ENCODE assay signal across 12 mouse cellular contexts in genomic region chr2:92640555-92640954, GRCm38 (mm10). TPM values are rescaled to one million over a fixed set of nuclear protein-coding genes. Genes with fewer than 3 reads are reported as not detected.
DNase-seq lines count a peak whose midpoint lies in the region; ATAC-seq and TF ChIP-seq lines count a peak whose summit lies in the region.
"Had no signal": no experiment of that assay in that cellular context is flagged by ENCODE, and none has a peak within 500 bp of the region (broad histone marks: within the 10 kb centered on the region; RNA-seq: fewer than 3 reads in every experiment).

No protein-coding gene starts in this region.

- ATAC-seq in lung, embryonic 14.5 days (ENCODE audit: insufficient read depth) = no peak
- ATAC-seq in erythroid progenitor cell, adult 5-6 weeks (replicated peaks; ENCODE audit: low FRiP score, poor library complexity, severe bottlenecking) = peak; percentile 61; the same call in 1 of the 2 replicates

- H3K36me3 ChIP-seq in lung, embryonic 14.5 days (ENCODE audit: insufficient read depth) = no peaks in the 10 kb centered on the region
- H3K36me3 ChIP-seq: midbrain, embryonic 12.5 days had no signal

- peak; percentile 63 for DNase-seq in lung, embryonic 14.5 days
- no peak for DNase-seq in lung, adult 2 months
- DNase-seq in WW6 (ENCODE audit: low read depth, low spot score) = peak; percentile 61
- peak; percentile 26 for DNase-seq in lung, postnatal 36 days
- no peak for DNase-seq in layer of hippocampus, adult 11-12 months (ENCODE audit: low spot score)
- DNase-seq in layer of hippocampus, adult 2 months (ENCODE audit: low spot score in 2 of 2) = no peak
- no peak for DNase-seq in gastrocnemius, adult 2 months
- DNase-seq: heart, adult 18-20 months; left cerebral cortex, postnatal 4 days; thymus, adult 18-20 months had no signal

- H3K27ac ChIP-seq in lung, embryonic 14.5 days (ENCODE audit: low read depth) = no peak overlapping the region
- H3K27ac ChIP-seq in layer of hippocampus, adult 2 months = no peak overlapping the region
- H3K27ac ChIP-seq in gastrocnemius, adult 2 months = no peak overlapping the region
- H3K27ac ChIP-seq: midbrain, embryonic 12.5 days had no signal

- intact Hi-C loops in gastrocnemius, adult 2 months (cut with DNase I) = no loop called here

- H3K4me3 ChIP-seq in lung, embryonic 14.5 days (ENCODE audit: low read depth, low read length) = no peak overlapping the region
- H3K4me3 ChIP-seq in lung, adult 2 months (replicated peaks; ENCODE audit: extremely low read depth, low read depth, low read length) = no peak overlapping the region
- no peak overlapping the region for H3K4me3 ChIP-seq in layer of hippocampus, adult 2 months
- no peak overlapping the region for H3K4me3 ChIP-seq in gastrocnemius, adult 2 months
- H3K4me3 ChIP-seq: midbrain, embryonic 12.5 days had no signal

- no peak overlapping the region for H3K9ac ChIP-seq in lung, embryonic 14.5 days
- H3K9ac ChIP-seq: midbrain, embryonic 12.5 days had no signal

- H3K4me1 ChIP-seq in lung, embryonic 14.5 days (ENCODE audit: insufficient read depth) = peaks cover 2% of the 10 kb centered on the region
- H3K4me1 ChIP-seq in lung, adult 2 months (ENCODE audit: control insufficient read depth, insufficient read depth, low read length) = no peaks in the 10 kb centered on the region

- H3K9me3 ChIP-seq in lung, embryonic 14.5 days (ENCODE audit: low read depth, low read length) = no peaks in the 10 kb centered on the region; the same call in 1 of the 2 replicates
- H3K9me3 ChIP-seq: midbrain, embryonic 12.5 days had no signal

- TF ChIP-seq POLR2A in lung, adult 2 months (IDR thresholded peaks at IDR 0.05; ENCODE audit: borderline replicate concordance, extremely low read depth, low read depth, low read length) = no peak

- no peaks in the 10 kb centered on the region for H3K27me3 ChIP-seq in lung, embryonic 14.5 days (ENCODE audit: insufficient read depth, low read length)
- H3K27me3 ChIP-seq: midbrain, embryonic 12.5 days had no signal

- 18% methylated on average over 8 of the region's 8 CpGs for WGBS in lung, embryonic 14.5 days
- 18% methylated on average over 8 of the region's 8 CpGs for WGBS in lung, adult 2 months

- no peak for TF ChIP-seq CTCF in lung, embryonic 14.5 days (IDR thresholded peaks at IDR 0.05; ENCODE audit: low read depth)
- TF ChIP-seq CTCF in lung, adult 2 months (IDR thresholded peaks at IDR 0.05; ENCODE audit: insufficient read depth, low read length) = no peak
- TF ChIP-seq CTCF in layer of hippocampus, adult 2 months (conservative IDR thresholded peaks at IDR 0.05) = no peak
- TF ChIP-seq CTCF in gastrocnemius, adult 2 months (IDR thresholded peaks at IDR 0.05) = no peak

- no peak overlapping the region for H3K4me2 ChIP-seq in lung, embryonic 14.5 days
- H3K4me2 ChIP-seq: midbrain, embryonic 12.5 days had no signal

RNA-seq across cellular contexts. Expression of gene Chst1, which starts 41.0 kb away (rescaled TPM):
- 1.7 and 1.8 TPM in 2 replicates for polyA plus RNA-seq in lung, embryonic 14.5 days (2014; fragmentation: Nextera tagmentation; extraction: Ambion mirVana)
- 40.6 and 40.7 TPM in 2 replicates for polyA plus RNA-seq in lung, adult 2 months (2012; rRNA removed)
- not detected in 2 replicates for total RNA-seq in erythroid progenitor cell, adult 5-6 weeks (2015; ENCODE audit: low replicate concordance)
- not detected in 2 replicates for total RNA-seq in erythroid progenitor cell, adult 5-6 weeks (2017; ENCODE audit: low replicate concordance)
- total RNA-seq in layer of hippocampus, adult 2 months (2021) = 100 to 1,000 TPM; 295 to 314 TPM
- 1 to 10 TPM in 1 of 2 experiments, under 1 TPM in 1; 0.71 to 1.8 TPM for total RNA-seq in gastrocnemius, adult 2 months (2021)

Comparison
In these comparisons a context has a peak if more than half of its experiments do, and no peak if none do; other contexts are left out.
1. DNase-seq: peak in lung, embryonic 14.5 days (single experiment), WW6 (single experiment) and lung, postnatal 36 days (single experiment); none in lung, adult 2 months (single experiment), layer of hippocampus, adult 11-12 months (single experiment), layer of hippocampus, adult 2 months (0 of 2) and gastrocnemius, adult 2 months (single experiment).
2. RNA of gene Chst1, which starts 41.0 kb away (total RNA-seq): 295 to 314 TPM in layer of hippocampus, adult 2 months; 0.71 to 1.8 TPM in gastrocnemius, adult 2 months and not detected in erythroid progenitor cell, adult 5-6 weeks; every median in the first group is over 100 times any median in the second.